In the genomic region with DNA sequence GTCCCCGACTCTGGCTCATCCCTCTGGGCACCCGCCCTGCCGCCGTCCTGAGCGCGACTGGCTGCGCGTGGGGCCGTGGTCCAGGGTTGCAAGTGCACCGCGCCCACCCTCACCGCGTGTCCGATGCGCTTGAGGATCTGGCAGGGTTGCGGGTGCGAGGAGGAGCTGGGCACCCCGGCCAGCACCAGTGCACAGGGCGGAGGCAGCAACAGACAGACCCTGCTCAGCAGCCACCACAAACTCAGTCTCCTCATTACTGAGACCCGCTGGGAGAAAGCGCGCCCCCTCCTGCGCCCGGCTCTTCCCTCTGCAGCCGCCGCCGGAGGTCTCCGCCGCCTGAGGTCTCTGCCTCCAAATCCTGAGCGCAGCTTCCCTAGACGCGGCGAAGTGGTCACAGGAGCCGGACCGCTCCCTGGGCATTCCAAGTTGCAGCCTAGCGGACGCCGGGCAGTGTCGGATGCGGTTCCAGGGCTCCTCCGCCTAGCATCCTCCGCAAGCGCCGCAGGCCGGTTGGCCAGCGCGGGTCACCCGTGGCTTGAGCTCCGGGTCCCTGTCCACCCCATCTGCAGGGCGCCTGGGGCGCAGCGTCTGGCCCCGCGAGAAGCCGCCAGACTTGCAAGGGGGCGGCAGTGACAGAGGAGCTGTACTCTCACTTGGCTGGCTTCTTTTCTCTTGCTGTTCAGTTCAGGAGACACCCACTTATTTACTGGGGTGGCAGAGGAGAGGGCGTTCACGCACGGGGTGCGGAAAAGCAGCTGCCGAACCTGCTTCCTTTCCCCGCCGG, we compare ENCODE assay signal across 8 mouse cellular contexts. TPM values are rescaled to one million over a fixed set of nuclear protein-coding genes. Genes with fewer than 3 reads are reported as not detected.
DNase-seq lines count a peak whose midpoint lies in the region; ATAC-seq and TF ChIP-seq lines count a peak whose summit lies in the region.

No protein-coding gene starts in this region.

- no peak for DNase-seq in heart, adult 18-20 months
- DNase-seq in cerebellum, postnatal 25 days: peak; percentile 41 to 46
- DNase-seq in forebrain, postnatal 0 days: peak; percentile 46
- peak; percentile 14 to 24 for DNase-seq in layer of hippocampus, adult 8-10 months (ENCODE audit: low spot score in 2 of 2)
- DNase-seq in midbrain, embryonic 14.5 days: peak; percentile 62
- DNase-seq in adrenal gland, adult 8-10 months: no peak

- peaks cover 37% of the 10 kb centered on the region for H3K27me3 ChIP-seq in heart, embryonic 13.5 days (replicated peaks)
- H3K27me3 ChIP-seq in forebrain, postnatal 0 days (ENCODE audit: insufficient read depth, low read length): peaks cover 12% of the 10 kb centered on the region
- peaks cover 17% of the 10 kb centered on the region; the same call in 1 of the 2 replicates for H3K27me3 ChIP-seq in midbrain, embryonic 14.5 days (ENCODE audit: control insufficient read depth, insufficient read depth, low read length)

- no peaks in the 10 kb centered on the region for H3K36me3 ChIP-seq in heart, embryonic 13.5 days
- H3K36me3 ChIP-seq in forebrain, postnatal 0 days (ENCODE audit: insufficient read depth): no peaks in the 10 kb centered on the region
- no peaks in the 10 kb centered on the region for H3K36me3 ChIP-seq in midbrain, embryonic 14.5 days (ENCODE audit: control insufficient read depth, insufficient read depth, low read length)

- H3K9me3 ChIP-seq in heart, embryonic 13.5 days: no peaks in the 10 kb centered on the region
- H3K9me3 ChIP-seq in forebrain, postnatal 0 days (ENCODE audit: low read length): no peaks in the 10 kb centered on the region
- H3K9me3 ChIP-seq in midbrain, embryonic 14.5 days (ENCODE audit: control insufficient read depth, low read length): no peaks in the 10 kb centered on the region

- WGBS in heart, embryonic 13.5 days: under 1% methylated on average over 63 of the region's 63 CpGs
- 3% methylated on average over 63 of the region's 63 CpGs for WGBS in forebrain, postnatal 0 days
- WGBS in midbrain, embryonic 14.5 days: under 1% methylated on average over 62 of the region's 63 CpGs

- no peak overlapping the region for H3K27ac ChIP-seq in heart, embryonic 13.5 days (replicated peaks)
- H3K27ac ChIP-seq in forebrain, postnatal 0 days (ENCODE audit: low read depth, low read length): peak overlapping the region; percentile 58
- peak overlapping the region; percentile 72 for H3K27ac ChIP-seq in midbrain, embryonic 14.5 days (replicated peaks; ENCODE audit: low read depth, low read length)

- TF ChIP-seq CTCF in forebrain, postnatal 0 days (IDR thresholded peaks at IDR 0.05; ENCODE audit: low read depth): 0 out of 2 replicates have a peak, but pooled peaks have one; percentile 2

- H3K4me2 ChIP-seq in heart, embryonic 13.5 days: peak overlapping the region; percentile 96
- peak overlapping the region; percentile 95 for H3K4me2 ChIP-seq in forebrain, postnatal 0 days (ENCODE audit: low read depth)
- H3K4me2 ChIP-seq in midbrain, embryonic 14.5 days (ENCODE audit: low read length): peak overlapping the region; percentile 96

- peak overlapping the region; percentile 59 for H3K4me3 ChIP-seq in heart, embryonic 13.5 days
- H3K4me3 ChIP-seq in forebrain, postnatal 0 days (ENCODE audit: low read depth, low read length): peak overlapping the region; percentile 68
- peak overlapping the region; percentile 64 for H3K4me3 ChIP-seq in midbrain, embryonic 14.5 days (replicated peaks; ENCODE audit: low read depth, low read length)

- H3K9ac ChIP-seq in heart, embryonic 13.5 days: peak overlapping the region; percentile 71
- H3K9ac ChIP-seq in forebrain, postnatal 0 days: peak overlapping the region; percentile 63
- peak overlapping the region; percentile 65 for H3K9ac ChIP-seq in midbrain, embryonic 14.5 days (replicated peaks; ENCODE audit: low read length)

- H3K4me1 ChIP-seq in heart, embryonic 13.5 days: peaks cover 15% of the 10 kb centered on the region
- H3K4me1 ChIP-seq in forebrain, postnatal 0 days (ENCODE audit: insufficient read depth): no peaks in the 10 kb centered on the region
- peaks cover 6% of the 10 kb centered on the region; the same call in 1 of the 2 replicates for H3K4me1 ChIP-seq in midbrain, embryonic 14.5 days (ENCODE audit: control insufficient read depth, insufficient read depth, low read length)

- 0 out of 2 replicates have a peak, but pooled peaks have one; percentile 44 for ATAC-seq in heart, embryonic 13.5 days (ENCODE audit: extremely low read depth, insufficient number of reproducible peaks, low FRiP score, low TSS enrichment)
- ATAC-seq in forebrain, postnatal 0 days: peak; percentile 57
- peak; percentile 49 for ATAC-seq in midbrain, embryonic 14.5 days (ENCODE audit: low FRiP score, low TSS enrichment)
- no peak for ATAC-seq in CD4-positive, CD25-positive, alpha-beta regulatory T cell, adult 4 months

RNA-seq across cellular contexts. Expression of a gene that starts 0.5 kb away (rescaled TPM):
- 0.53 and 0.55 TPM in 2 replicates for polyA plus RNA-seq in heart, embryonic 13.5 days (2015; fragmentation: Nextera tagmentation; extraction: Ambion mirVana)
- total RNA-seq in heart, adult 18-20 months (2021): under 1 TPM; 0.08 to 0.12 TPM
- 58.0 and 82.4 TPM in 2 replicates for total RNA-seq in forebrain, postnatal 0 days (2014; rRNA removed)
- 15.1 and 26.8 TPM in 2 replicates for polyA plus RNA-seq in forebrain, postnatal 0 days (2015; fragmentation: Nextera tagmentation; extraction: Ambion mirVana)
- total RNA-seq in layer of hippocampus, adult 8-10 months (2022): 10 to 100 TPM; 32.5 to 34.5 (median 33.4) TPM
- polyA plus RNA-seq in midbrain, embryonic 14.5 days (2014; fragmentation: Nextera tagmentation; extraction: Ambion mirVana): 25.7 and 25.8 TPM in 2 replicates
- under 1 TPM in 1 of 2 experiments, not detected in 1; 0.05 TPM for polyA plus RNA-seq in CD4-positive, CD25-positive, alpha-beta regulatory T cell, adult 4 months (2017; shearing (Covaris generic))
- under 1 TPM; 0.42 to 0.78 (median 0.60) TPM for total RNA-seq in adrenal gland, adult 8-10 months (2022)

Comparison
In these comparisons a context has a peak if more than half of its experiments do, and no peak if none do; other contexts are left out.
1. DNase-seq: peak in cerebellum, postnatal 25 days (2 of 2), forebrain, postnatal 0 days (single experiment), layer of hippocampus, adult 8-10 months (2 of 2) and midbrain, embryonic 14.5 days (single experiment); none in heart, adult 18-20 months (0 of 2) and adrenal gland, adult 8-10 months (single experiment).
2. RNA of a gene that starts 0.5 kb away (total RNA-seq): 58.0 to 82.4 TPM in forebrain, postnatal 0 days and 32.5 to 34.5 TPM in layer of hippocampus, adult 8-10 months; 0.42 to 0.78 TPM in adrenal gland, adult 8-10 months and 0.08 to 0.12 TPM in heart, adult 18-20 months; every median in the first group is over 10 times any median in the second.
3. Peak in every context shown above with its lines, with median percentiles within 50 percentile points of each other: H3K4me2 ChIP-seq, H3K4me3 ChIP-seq and H3K9ac ChIP-seq.